Mouse (Mus musculus): Measurements from ENCODE around the gene Slc25a25.

Gene Slc25a25

DNA sequence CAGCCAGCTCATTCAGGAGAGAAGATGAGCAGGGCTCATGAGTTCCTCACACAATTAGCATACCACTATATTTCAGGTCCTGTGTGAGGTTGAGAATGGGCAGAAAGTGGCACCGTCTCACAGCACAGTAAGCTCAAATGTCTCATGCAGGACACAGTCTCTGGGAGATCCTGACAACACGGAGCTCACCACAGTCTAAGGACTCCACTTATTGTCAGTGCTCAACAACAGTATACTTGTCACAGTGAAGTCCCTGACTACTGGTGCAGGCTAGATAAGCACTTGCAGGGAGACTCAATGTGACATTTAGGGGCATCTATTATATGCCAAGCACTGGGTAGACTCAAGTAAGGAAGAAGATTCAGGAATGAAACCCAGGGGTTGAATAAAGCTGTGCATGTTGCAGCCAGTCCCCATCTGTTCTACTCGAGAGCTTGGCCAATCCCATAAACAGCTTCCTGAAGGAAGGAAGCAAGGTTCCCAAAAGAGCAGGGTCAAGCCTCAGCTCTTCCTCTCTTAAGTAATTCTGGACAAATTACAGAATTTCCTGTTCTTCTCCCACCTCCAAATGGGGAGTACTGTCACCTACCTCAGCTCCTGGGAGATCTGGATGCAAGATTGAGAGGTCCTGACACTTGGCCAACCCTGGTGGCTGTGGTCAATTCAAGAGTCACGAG is 21.9 kb downstream of the Slc25a25 start:
- no peak for DNase-seq (ENCODE audit: low read depth, low spot score)

DNA sequence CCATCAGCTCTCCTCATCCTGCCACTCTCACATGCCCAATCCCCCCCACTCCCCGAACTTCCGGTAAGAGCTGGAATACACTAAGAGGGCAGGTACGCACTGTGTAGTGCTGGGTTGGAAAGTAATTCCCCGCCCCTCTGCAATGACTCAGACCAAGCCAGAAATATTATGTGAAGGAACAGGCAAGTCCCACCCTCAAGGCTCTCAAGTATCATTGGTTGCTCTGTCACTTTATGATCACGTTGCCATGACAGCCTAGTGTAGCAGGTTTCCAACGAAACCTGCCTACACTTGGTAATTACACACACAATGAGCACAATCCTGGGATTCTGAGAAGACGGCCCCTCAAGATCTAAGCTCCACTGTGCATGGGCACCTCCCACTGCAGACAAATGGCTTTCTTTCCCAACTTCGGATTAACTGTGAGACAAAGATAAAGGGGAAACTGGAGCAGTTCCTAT is 23.0 kb downstream of the Slc25a25 start:
- no peak for DNase-seq (ENCODE audit: low read depth, low spot score)

DNA sequence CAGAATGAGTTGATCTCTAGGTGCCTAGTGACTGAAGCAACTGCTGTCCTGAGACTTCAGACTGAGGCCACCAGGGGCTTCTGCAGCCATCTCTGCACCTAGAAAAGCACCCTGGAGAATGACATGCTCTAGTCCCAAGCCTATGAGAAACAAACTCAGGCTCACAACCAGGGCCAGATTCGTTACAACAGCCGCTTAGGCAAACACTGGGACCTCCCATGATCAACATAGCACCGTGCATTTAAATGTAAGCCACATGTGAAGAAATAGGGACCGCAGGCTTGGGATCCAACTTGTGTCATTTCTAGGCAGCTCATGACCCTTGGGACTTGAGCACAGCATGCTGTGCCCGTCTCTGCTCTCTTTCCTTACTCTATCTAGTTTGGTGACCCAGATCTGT is 23.5 kb downstream of the Slc25a25 start:
- DNase-seq (ENCODE audit: low read depth, low spot score): no peak

DNA sequence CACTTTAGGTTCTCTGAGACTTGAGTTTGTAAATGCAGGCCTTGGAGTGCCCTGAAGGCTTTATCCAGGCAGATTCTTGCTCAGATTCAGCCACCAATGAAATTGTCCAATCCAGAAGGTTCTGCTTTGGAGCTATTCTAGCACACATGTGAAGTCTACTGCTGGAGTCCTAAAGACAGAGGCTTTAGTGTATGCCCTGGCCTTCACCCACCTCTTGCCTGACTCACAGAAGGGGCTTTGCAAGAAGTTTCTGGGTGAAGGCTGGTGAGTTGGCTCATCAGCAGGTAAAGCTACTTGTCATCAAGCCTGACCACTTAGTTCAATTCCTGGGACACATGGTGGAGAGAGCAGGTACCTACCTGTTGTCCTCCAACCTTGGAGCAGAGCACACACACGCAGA is 25.1 kb downstream of the Slc25a25 start:
- no peak for DNase-seq (ENCODE audit: low read depth, low spot score)

- DNase-seq (ENCODE audit: low read depth, low spot score): no peak
These were observed 25.7 kb downstream of the Slc25a25 start for GRCm38 (mm10) chr2:32425568-32425967.

DNA sequence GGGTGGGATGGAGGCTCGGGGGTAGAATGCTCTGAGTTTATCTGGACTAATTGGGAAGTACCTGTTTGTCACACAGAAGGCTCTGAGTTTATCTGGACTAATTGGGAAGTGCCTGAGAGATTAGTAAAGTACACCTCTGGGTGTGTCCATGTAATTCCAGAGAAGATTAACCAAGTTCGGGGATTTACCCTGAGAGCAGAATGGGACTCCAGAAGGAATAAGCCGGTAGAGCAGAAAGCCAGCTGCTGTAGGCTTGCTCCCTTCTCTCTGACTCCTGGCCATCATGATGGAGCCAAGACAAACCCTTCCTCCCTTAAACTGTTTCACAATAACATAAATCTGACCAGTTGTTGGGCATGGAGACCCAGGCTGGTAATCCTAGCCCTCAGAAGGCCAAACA is 26.4 kb downstream of the Slc25a25 start:
- DNase-seq (ENCODE audit: low read depth, low spot score): no peak

- DNase-seq (ENCODE audit: low read depth, low spot score): no peak
These were observed 27.5 kb downstream of the Slc25a25 start for GRCm38 (mm10) chr2:32423481-32424331.

DNA sequence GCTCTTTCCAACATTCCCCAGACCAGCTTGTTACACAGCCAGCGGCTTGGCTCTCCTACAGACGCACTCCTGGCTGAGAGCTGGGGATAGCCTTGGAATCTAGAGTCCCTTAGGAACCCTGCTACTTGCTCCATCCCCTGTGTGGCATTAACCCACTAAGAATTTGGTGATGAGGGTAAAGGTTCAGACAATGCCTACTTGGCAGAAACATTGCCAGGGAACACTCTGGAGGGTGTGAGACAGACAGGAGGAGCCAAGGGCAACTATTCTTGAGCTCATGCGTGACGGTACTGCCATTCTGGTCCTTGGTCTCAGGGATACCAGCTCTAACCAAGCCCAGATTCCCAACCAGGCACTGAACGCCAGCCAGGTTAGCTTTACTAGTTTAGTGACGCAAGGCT is 29.4 kb downstream of the Slc25a25 start:
- DNase-seq (ENCODE audit: low read depth, low spot score): no peak

GRCm38 (mm10) chr2:32420647-32421046 is 30.6 kb downstream of the Slc25a25 start:
- DNase-seq (ENCODE audit: low read depth, low spot score): no peak

- no peak for DNase-seq (ENCODE audit: low read depth, low spot score)
These were observed 31.1 kb downstream of the Slc25a25 start for GRCm38 (mm10) chr2:32420066-32420608.

DNA sequence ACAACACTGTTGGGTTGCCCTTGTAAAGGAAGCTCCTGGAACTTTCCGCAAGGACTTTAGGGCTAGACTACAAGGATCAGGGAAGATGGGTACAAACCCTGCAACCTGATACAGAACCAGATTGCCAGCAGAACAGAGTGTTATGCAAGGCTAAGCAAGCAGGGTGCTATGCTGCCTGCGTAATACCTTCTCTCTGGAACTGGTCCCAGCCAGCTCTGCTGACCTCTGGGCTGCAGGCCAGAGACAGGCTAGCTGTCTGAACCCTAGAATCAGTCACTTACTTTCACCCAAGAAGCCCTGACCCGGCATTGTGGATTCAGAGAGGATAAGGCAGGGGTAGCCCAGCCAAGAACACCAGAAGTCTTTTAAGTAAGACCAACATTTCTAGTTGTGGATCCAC is 31.9 kb downstream of the Slc25a25 start:
- no peak for DNase-seq (ENCODE audit: low read depth, low spot score)

DNA sequence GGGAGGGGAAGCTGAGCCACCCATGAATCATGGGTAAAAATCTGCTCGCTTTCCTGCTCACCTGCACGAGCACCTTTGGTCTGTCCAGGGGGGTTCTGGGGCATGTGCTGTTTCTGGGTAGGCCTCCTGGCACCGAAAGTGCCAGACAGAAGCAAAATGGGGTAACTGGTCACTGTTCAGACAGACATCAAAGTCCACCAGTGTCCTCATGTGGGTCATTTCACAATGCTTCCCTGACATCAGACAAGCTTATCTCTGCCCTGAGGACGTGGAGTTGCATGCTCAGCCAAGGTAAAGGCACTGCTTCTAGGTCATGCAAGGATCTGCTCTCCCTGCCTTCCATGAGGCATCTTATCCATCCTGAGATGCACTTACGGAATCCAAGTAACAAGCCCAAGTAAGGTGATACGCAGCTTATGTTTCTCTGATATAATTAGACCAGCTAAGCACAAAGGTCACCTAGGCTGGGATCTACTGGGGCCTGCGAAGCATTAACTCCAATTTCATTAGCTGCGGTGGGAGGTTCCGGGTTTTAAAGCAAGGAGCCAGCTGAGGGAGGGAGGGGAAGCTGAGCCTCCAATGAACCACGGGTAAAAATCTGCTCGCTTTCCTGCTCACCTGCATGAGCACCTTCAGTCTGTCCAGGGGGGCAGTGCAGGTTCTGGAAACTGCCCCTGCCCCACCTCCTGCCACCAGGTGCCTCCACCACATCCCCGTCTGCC is 32.7 kb downstream of the Slc25a25 start:
- no peak for DNase-seq (ENCODE audit: low read depth, low spot score)

- no peak for DNase-seq (ENCODE audit: low read depth, low spot score)
These were observed 33.8 kb downstream of the Slc25a25 start for GRCm38 (mm10) chr2:32417486-32417885.

DNA sequence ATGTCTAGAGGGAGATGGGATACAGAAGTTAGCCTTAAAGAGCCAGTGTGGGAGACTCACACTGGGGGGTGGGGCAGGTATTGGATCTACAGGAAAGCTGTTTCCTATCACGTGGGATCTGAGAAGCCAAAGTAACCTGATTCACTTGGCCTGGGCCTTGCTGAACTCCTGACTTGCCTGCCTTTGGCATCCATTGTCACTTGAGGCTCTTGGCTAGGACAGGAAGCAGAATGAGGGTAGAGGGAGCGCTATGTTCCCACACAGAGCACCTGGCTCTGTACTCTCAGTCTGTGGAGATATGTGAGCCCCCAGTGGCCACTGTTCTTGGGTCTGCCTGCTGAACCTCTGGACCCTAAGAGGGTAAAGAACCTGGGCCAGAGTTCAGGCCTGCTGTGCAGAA is 34.7 kb downstream of the Slc25a25 start:
- no peak for DNase-seq (ENCODE audit: low read depth, low spot score)

- DNase-seq (ENCODE audit: low read depth, low spot score): no peak
These were observed 35.4 kb downstream of the Slc25a25 start for GRCm38 (mm10) chr2:32415801-32416200.

DNA sequence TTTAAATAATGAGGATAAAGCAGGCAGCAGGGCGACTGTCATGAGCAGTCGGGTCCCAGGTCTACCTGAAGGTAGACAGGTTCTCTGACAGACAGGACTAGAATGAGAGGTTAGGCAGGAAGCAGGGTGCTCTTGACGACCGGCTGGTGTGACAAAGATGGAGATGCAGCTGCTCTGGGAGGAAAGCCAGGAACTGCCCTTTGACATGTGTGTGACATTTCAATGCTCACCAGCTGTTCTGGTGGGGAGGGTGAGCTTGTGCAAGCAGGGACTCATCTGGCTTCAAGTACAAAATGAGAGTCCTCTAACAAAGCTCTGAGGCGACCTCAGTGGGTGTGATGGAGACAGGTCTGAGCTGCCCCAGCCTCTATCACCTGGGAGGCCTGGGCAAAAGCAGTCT is 37.3 kb downstream of the Slc25a25 start:
- no peak for DNase-seq (ENCODE audit: low read depth, low spot score)

DNA sequence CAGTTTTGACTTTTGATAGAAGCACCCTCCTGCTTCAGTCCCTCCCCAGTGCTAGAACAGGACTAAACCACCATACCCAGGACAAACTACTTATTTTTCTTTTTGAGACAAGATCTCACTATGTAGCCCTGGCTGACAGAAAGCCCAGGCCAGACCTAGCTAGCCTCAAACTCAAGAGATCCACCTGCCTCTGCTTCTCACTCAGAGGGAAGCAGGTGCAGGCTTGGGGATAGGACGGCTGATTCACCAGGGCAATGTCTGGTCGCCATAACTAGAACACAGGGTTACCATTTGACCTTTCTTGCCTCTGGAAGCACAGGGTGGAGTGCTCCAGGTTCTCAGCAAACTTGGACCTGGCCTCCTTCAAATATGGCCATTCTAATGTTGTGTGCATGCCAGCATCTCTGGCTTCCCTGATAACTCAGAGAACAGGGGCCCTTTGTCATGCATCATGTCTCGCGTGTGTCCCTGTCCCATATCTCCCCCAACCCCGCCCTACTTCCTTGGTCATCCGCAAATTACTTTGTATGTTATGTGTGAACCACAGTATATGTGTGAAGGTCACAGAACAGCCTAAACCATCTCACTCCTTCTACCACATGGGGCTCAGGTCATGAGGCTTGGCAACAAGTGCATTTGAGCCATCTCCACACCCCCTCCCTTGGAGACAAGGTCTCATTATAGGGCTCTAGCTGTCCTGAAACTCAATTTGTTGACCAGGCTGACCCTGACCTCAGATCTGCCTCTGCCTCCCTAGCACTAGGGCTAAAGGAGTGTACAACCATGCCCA is 38.3 kb downstream of the Slc25a25 start:
- no peak for DNase-seq (ENCODE audit: low read depth, low spot score)

- no peak for DNase-seq (ENCODE audit: low read depth, low spot score)
These were observed 39.8 kb downstream of the Slc25a25 start for GRCm38 (mm10) chr2:32411407-32411806.

GRCm38 (mm10) chr2:32408429-32409424 is 42.5 kb downstream of the Slc25a25 start:
- DNase-seq (ENCODE audit: low read depth, low spot score): no peak

Measured in brain, embryonic 18.5 days (tissue).